Mouse (Mus musculus): Measurements from ENCODE around the gene Jmjd6.

Jmjd6 gene

DNA sequence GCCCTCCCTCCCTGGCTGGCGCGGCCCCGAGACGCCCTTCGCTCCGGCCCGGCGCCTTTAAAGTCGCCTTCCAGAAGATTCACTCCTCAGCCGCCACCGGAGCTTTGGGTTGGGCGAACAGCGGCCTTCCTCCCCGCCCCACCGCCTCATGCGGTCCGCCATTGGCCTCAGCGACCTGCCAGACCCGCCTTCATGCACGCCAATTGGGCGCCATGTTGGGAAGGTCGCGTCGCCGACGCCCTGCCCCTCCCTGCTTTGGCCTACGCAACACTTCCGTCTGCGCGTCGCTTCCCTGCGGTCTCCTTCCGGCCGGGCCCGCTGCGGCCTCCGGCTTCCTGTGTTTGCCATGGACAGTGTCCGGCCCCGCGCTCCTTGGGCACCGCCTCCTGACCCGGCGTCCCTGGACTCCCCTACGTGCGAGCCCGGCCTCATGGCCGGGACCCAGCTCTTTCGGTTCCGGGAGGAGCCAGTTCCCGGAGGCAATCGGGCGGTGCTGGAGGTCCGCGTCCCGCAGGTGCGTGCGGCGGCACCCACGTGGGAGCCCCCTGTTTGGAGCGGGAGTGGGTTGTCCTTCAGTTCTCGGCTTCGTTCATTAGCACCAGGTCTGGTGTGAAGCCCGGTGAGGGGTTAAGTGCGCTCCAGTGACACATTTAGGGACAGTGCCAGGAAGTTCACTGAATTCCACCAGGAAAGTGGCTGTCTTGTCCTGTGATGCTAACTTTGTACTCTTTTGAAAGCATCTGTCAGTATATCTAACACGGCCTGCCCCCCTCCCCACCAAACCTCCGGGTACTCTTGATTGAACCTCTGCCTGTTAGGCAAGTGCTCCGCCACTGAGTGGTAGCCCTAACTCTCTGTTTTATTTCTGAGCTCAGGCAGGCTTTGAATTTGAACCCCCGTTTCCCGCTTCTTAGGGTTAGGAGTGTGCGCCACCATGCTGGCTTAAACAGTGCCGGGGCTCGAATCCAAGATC lies at the start of gene Jmjd6, which contains the start of gene Mettl23:
Gene Jmjd6 (minus strand): TSS at position 189 of the 973 bp plus-strand sequence.
Gene Mettl23 (plus strand): TSS at position 18 of the 973 bp plus-strand sequence.
- peak; percentile 90 to 94 for DNase-seq (ENCODE audit: low read depth in 2 of 2, low spot score in 2 of 2)

DNA sequence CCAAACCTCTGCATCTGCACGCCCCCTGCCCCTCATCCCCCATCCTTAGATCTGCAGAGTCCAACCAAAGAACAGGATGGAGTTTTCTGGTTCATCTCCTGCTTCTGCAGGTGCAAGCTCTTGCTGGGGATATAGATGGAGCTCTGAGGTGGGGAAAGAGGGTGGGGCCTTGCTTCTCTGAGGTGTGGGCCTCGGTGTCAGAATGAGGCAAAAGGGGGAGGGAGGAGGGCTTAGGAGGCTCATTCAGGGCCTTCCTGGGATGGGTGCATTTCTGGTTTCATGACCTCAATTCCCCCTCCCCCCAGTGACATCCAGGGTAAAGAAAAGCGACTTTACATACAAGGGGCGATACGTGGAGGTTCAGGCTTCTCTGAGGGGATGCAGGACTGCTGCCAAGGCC lies 43.9 kb upstream of the Jmjd6 start:
- no peak for DNase-seq (ENCODE audit: low read depth in 2 of 2, low spot score in 2 of 2)

DNA sequence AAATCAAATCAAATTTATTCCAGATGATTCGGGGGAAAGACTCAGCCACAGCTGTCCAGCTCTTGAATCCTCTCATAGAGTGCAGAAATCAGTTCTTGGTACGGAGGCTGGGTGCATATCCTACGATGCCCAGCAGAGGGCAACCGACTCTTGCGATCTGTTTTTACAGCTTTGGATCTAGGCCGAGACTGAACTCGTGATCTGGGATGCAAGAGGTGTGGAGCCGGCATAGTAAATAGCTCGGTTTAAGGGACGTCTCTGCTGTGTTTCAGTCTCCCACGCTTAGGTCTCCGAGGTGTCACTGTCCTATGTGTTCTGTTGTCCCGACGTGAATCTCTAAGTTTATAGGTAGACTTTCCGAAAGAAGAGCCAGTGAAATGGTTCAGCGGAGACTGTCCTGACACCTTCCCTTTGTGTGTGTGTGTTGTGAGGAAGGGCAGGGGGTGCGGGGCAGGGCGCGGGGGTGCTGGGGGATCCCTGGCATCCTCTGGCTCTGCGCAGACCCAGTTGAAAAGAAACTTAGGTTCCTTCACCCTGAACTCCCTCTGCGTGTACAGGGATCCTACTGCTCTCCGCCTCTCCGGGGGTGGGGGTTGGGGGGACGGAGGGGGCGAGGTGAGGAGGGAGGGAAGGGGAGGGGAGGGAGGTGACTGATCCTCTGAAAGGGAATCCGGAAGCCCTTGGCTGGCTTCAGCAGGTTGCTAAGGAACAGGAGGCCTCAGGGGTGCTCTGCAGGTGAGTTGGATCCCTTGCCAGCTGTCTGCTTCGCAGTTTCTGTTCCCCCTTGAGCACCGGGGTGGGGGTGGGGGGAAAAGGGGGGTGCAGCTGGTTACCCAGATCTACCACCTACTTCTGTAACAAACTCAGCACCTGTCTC lies 42.3 kb upstream of the Jmjd6 start:
- DNase-seq (ENCODE audit: low read depth in 2 of 2, low spot score in 2 of 2): peak; percentile 54 to 76

DNA sequence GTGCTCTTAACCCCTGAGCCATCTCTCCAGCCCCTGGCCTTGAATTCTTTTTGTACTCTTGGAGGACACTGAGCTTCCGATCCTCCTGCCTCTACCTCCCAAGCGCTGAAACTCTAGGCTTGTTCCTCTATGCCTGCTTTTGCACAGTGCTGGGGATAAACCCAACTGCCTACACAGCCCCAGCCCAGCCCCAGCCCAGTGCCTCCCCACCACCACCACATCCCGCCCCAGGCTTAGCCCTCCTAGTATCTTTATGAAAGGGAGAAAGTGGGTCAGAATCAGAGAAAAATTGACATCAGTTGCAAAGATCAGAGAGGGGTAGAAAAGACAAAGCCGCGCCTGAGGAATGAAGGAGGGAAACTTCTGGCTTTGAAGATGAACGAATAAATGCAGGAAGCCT lies 40.8 kb upstream of the Jmjd6 start:
- no peak for DNase-seq (ENCODE audit: low read depth in 2 of 2, low spot score in 2 of 2)

DNA sequence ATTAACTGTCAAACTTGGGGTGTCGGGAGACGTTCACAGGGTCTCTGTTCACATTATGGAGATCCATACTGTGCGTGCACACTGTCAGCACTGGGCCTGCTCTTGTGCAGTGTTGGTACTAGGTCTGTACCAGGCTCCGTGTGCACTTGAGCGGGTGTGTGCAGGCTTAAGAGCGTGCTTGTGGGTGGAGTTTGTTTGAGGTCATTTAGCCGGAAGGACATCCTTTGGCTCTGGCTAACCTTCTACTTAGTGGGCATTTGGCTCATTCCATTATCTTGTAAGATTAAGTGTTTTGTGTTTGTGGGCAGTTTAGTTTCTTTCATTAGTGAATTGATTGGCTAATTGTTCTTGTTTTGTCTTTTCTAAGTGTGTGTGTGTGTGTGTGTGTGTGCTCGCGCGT lies 39.2 kb upstream of the Jmjd6 start:
- DNase-seq (ENCODE audit: low read depth in 2 of 2, low spot score in 2 of 2): no peak

DNA sequence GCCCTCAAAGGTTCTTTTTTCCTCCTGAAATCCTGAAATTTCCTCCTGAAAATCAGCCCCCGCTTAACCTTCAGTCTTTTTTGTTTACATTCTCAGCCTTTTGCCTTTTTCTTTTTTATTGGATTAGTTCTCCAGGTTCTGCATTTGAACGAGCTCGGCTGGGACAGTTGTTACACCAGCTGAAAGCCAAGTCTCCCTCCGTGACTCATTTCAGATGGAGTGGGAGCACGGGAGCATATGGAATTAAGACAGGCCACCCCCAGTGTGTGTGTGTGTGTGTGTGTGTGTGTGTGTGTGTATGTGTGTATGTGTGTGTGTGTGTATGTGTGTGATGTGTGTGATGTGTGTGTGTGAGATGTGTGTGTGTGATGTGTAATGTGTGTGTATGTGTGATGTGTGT lies 38.2 kb upstream of the Jmjd6 start:
- DNase-seq (ENCODE audit: low read depth in 2 of 2, low spot score in 2 of 2): no peak

DNA sequence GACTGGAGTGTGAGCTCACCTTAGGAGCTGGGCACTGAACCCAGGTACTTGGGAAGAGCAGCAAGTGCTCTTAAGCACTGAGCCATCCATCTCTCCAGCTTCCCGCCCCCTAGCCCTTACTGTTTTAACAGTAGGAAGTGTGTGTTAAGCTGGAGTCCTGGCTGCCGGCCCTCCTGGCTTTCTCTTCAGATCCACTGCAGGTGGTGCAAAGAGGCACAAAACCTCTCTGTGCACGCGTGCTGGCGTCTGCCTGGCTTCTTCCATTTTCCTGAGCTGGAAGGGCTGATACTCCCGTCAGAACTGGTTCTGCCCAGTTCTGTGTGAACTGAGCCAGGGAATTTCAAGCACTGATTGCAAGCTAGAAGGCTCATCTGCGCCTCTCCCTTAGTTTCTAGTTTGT lies 37.6 kb upstream of the Jmjd6 start:
- no peak for DNase-seq (ENCODE audit: low read depth in 2 of 2, low spot score in 2 of 2)

DNA sequence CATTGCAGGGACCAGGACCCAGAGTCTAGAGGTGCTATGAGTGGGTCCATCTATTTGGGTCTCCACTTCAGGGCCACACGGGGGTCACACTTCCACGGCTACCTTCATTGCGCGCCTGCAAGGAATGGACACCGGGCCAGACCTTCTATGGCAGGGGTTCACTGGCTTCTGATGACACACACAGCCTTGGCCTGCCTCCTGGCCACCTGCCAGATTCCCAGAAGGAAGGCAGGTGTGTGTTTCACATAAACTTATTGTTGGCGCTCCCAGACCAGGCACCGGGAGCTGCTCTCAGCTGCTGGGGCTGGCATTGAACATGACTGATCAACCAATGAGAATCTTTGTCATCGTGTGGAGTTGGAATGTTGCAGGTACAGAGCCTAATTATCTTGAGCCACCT lies 35.2 kb upstream of the Jmjd6 start:
- DNase-seq (ENCODE audit: low read depth in 2 of 2, low spot score in 2 of 2): no peak

DNA sequence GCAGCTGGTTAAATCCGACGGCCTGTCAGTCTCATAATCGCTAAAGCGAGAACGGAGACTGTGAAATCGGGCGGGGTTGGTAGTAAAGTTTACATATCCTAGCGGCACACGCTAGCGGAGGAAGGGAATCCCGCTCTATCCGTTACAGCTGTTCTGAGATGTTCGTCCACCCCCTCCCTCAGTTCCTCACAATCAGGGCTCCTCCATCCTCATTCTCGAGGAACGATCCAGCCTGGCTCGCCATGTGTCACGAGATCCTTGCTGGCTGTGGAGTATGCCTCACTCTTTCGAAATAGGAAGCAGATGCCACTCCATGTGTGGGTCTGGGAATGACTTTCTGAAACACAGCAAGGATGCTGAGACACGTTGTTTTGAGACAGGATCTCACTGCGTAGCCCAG lies 30.7 kb upstream of the Jmjd6 start:
- DNase-seq (ENCODE audit: low read depth in 2 of 2, low spot score in 2 of 2): no peak

DNA sequence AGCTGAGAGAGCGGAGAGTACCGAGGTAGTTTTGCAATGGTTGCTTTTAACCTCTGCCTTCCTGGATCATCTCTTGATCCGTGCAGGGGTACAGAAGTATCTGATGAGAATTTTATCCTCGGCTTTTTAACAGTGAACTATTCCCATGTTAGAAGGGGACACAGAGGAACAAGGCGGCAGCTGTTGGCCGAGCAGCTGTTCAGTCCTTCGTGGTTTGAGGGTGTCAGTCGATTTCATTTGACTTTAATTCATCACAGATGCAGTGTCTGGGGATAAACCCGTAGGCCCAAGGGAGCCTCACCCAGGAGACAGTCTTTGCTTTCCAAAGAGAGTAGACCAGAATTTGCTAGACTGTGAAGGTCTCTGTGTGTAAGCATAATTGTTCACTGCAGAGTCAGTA lies 28.3 kb upstream of the Jmjd6 start:
- DNase-seq (ENCODE audit: low read depth in 2 of 2, low spot score in 2 of 2): no peak

DNA sequence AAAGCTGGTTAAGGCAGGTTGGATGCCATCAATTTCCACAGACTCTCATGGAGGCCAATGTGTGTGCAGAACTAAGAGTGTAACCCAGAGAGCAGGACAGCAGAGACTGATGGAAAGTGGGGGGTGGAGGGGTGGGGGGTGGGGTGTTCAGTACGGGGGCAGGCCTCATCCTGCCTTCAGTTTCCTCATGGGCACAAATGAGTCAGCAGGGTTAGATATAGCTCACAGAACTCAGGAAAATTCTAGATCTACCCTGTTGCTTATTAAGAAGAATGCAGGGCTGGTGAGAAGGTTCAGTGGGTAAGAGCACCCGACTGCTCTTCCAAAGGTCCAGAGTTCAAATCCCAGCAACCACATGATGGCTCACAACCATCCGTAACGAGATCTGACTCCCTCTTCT lies 26.4 kb upstream of the Jmjd6 start:
- DNase-seq (ENCODE audit: low read depth in 2 of 2, low spot score in 2 of 2): no peak

DNA sequence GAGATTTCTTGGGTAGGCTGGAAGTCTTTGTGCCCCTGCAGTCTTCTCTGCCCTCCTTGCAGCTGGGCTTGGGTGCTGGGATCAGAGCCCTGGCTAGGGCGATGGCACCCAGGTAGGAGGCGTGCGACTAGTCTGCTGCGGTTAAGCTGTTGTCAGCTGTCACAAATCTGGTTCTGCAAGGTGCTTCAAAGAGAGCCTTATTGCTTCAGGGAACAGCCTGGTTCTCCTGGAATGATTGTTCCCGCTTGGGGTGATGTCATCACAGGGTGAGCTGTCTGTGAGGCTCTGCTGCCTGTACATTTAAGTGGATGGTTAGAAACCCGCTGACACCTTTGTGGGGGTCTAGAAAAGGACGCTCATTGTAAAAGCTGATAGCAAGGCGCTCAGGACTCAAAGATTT lies 26.0 kb upstream of the Jmjd6 start:
- DNase-seq (ENCODE audit: low read depth in 2 of 2, low spot score in 2 of 2): no peak

DNA sequence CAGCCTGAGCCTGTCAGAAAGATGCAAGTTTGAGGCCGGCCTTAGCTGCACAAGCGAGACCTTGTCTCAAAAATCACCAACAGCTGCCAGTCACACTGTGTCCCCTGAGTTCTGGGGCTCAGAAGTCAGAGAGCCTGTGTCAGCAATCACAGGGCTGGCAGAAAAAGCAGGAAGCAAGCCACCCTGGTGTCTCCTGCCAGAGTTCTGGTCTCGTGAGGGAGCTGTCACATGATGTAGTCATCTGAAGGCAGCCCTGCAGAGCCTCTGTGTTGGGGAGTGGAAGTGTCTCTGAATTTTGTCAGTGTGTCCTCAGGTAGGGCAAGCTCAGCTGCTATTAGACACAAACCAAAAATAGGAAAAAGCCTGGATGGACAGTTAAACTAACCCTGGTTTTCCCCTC lies 24.9 kb upstream of the Jmjd6 start:
- no peak for DNase-seq (ENCODE audit: low read depth in 2 of 2, low spot score in 2 of 2)

DNA sequence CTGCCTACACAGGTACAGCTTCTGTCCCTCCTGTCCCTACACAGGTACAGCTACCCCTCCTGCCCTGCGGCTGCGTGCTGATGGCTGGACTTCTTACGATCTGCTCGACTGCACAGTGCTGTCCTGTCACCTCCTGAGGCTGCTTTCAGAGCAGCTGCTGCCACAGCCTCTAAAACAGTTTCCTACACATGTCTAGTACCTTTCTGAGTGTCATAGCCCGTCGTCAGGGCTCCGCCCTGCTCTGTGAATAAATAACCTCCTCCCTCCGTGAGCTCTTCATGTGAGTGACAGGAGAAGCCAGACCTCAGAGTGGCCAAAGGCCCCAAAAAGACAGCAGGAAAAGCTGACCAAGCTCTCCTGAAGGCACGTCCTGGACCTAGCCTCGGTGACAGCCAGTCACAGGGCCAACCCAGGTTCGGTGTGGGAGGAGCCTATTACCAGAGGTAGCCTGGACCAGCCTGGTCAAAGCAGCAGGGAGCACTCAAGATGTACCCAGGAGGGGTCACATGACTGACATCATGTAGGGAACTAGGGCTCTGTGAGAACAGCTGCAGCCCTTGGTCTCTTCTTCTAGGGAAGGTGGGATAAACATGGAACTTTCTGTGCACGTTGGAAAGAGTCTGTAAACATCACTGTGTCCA lies 22.8 kb upstream of the Jmjd6 start:
- no peak for DNase-seq (ENCODE audit: low read depth in 2 of 2, low spot score in 2 of 2)

DNA sequence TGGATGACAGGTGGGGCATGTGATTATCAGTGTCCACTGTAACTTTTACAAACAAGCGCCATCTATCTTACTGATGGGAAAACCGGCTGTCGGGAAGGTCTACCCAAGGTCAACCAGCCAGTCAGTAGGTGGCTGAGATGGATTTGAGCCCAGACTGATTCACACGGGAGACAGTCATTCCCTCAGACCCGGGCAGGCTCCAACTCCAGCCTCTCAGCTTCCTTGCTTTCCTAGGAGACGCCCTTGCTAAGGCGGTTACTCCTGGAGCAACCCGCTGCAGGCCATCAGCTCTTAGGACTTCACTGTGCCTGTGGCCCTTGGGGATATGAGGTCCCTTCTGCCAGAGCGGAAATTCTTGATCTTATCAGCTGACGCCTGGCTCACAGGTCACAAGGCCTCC lies 21.2 kb upstream of the Jmjd6 start:
- no peak for DNase-seq (ENCODE audit: low read depth in 2 of 2, low spot score in 2 of 2)

DNA sequence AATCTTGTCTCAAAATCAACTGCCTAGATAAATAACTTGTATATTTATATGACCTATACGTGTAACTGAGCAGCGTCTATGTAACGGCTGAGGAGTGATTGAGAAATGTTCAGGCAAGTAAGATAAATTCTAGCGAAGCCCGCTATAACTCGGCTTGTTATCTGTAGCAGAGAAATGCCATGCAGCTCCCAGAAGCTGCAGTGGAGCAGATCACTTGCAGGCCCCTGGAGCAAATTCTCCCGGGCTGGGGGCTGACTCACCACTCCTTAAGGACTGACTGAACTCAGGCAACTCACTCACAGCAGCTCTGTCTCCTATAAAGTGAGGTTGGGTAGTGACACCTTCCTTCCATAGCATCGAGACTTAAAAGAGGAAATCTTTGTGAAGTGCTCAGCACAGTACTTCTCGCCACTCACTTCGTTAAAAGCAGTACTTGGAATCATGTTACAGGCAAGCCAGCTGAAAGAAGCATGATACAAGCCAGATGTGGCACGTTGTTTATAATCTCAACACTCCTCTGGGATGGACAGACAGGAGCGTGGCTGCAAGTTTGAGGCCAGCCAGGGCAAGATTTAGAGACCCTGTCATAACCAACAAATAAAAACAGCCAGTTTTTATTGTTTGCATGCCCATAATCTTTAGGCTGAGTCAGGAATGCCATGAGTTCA lies 14.1 kb upstream of the Jmjd6 start:
- no peak for DNase-seq (ENCODE audit: low read depth in 2 of 2, low spot score in 2 of 2)

DNA sequence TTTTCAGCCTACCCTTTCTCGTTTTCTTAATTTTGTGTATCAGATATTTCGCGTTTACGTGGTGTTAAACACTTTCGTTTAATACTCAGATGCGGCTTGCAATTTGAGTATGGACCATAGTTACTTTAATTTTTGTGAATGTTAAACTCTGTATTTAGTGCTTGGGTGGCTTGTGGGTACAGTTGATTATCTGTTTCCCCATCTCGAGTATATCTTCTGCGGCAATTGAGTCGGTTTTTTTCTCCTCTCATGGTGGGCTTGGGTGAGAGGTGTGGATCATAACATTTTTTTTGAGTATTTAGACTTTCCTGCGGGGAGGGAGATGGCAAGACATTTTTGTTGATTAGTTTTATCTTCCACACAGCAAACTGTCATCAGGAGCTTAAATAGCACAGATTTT lies 11.0 kb upstream of the Jmjd6 start:
- no peak for DNase-seq (ENCODE audit: low read depth in 2 of 2, low spot score in 2 of 2)

DNA sequence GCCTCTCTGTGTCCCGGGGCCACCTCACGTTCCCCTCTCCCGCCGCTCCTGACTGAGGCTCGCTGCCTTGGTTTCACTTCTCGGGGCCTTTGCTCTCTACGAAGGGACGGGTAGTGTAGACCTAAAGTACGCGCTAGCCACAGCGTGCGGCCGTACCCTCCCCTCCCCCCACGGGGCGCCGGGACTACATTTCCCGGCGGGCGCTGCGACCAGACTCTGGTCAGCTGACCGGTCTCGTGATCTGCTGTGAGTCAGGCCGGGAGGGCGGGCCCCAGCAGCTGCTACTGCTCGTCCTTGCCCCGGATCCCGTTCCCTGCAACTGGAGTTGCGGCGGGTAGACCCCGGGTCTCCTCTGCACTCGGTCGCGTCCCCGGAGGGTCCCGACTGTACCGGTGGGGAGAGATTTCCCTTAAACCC lies 10.3 kb upstream of the Jmjd6 start:
- peak; percentile 92 to 95 for DNase-seq (ENCODE audit: low read depth in 2 of 2, low spot score in 2 of 2)

DNA sequence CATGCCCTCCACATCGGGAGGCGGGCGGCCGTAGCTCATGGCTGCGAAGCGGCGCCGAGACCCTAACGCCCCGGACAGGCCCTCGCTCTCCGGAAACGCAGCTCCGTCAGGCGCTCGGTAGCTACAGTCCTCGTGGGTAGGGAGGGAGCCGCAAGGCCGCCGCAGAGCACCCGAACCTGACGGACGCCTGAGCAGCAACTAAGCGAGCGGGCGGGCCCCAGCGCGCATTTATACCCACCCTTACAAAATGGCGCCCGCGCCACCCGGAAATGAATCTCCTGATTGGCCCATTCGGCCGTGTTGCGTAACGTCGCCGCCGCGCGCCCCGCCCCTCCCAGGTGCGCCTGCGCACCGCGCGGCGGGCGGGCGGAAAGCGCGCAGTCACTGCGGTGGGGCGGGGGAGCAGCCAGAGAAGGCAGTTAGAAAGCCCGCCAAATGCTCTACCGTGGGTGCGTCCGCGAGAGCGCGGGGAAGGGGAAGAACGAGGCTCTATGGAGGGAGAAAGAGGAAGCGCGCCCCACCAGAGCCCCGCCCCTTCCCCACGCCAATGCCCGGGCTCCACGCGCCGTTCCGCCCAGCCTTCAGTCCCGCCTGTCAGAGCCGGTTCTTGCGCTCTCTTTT lies 9.8 kb upstream of the Jmjd6 start, which contains the start of gene Srsf2:
Gene Srsf2 (minus strand): TSS at position 204 of the 621 bp plus-strand sequence.
- peak; percentile 97 to 98 for DNase-seq (ENCODE audit: low read depth in 2 of 2, low spot score in 2 of 2)

DNA sequence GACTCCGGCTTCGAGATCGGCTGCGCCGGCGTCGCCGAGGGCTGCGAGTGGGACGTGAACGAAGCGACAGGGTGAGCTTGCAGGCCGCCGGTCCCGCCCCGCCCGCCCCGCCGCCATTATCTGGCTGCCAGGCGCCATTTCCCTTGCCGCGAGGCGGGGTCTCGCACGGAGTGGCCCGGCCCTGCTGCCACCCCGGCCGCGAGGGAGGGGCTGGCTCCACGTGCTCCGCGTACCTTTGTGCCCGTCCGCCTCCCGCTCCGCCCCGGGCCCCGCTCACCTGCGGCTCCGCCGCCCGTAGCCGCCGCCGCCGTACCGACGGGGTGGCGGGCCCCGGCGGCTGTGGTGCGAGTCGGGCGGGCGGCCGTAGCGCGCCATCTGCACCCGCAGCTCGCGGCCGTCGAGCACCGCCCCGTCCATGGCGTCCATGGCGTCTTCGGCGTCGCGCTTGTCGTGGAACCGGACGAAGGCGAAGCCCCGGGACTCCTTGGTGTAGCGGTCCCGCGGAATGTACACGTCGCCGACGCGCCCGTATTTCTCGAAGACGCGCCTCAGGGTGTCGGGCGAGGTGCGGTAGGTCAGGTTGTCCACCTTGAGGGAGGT lies 9.1 kb upstream of the Jmjd6 start, which contains the start of gene Mfsd11:
Gene Mfsd11 (plus strand): TSS at position 150 of the 600 bp plus-strand sequence.
- DNase-seq (ENCODE audit: low read depth in 2 of 2, low spot score in 2 of 2): peak; percentile 67 to 71

Measured in CD8-positive naive resting alpha-beta T cell, adult 2 months (primary cell).